ENCODE assay signal across 20 mouse cellular contexts in genomic region chr9:4061037-4061436, GRCm38 (mm10).
A peak's percentile ranks its signal among the peaks of the same experiment; 100 is the strongest.
DNase-seq lines count a peak whose midpoint lies in the region; ATAC-seq lines count a peak whose summit lies in the region.
"Had no signal": no experiment of that assay in that cellular context is flagged by ENCODE, and none has a peak within 500 bp of the region (broad histone marks: within the 10 kb centered on the region; RNA-seq: fewer than 3 reads in every experiment).

No protein-coding gene starts in this region.

- ATAC-seq in frontal cortex, adult (ENCODE audit: low TSS enrichment) = peak; percentile 99
- ATAC-seq: forebrain, embryonic 14.5 days; intestine, embryonic 16.5 days; midbrain, embryonic 15.5 days had no signal

- DNase-seq in frontal cortex, postnatal 14 days (ENCODE audit: low spot score in 2 of 2) = no peak
- DNase-seq in frontal cortex, adult 2 months (ENCODE audit: extremely low spot score in 1 of 2, low spot score in 1 of 2) = peak; percentile 39 to 48
- peak; percentile 16 to 78 for DNase-seq in left cerebral cortex, postnatal 25 days (ENCODE audit: low spot score in 2 of 2)
- DNase-seq in telencephalon, adult 2 months (ENCODE audit: low read depth, low spot score) = peak; percentile 83
- no peak for DNase-seq in kidney, postnatal 36 days
- DNase-seq in thymus, adult 18-20 months = no peak
- DNase-seq: adrenal gland, postnatal 10 days; cerebellum, adult 11 months; cerebellum, adult 9-11 months; embryo, embryonic 11 days; gastrocnemius, postnatal 36 days; heart, adult 18-20 months; heart, postnatal 36 days; kidney, adult 9 months; kidney, postnatal 14 days; thymus, postnatal 14 days had no signal

- intact Hi-C loops in left cerebral cortex, postnatal 25 days (cut with DNase I) = no loop called here

Comparison
In these comparisons a context has a peak if more than half of its experiments do, and no peak if none do; other contexts are left out.
1. DNase-seq: peak in frontal cortex, adult 2 months (2 of 2), left cerebral cortex, postnatal 25 days (2 of 2) and telencephalon, adult 2 months (single experiment); none in frontal cortex, postnatal 14 days (0 of 2), kidney, postnatal 36 days (0 of 2) and thymus, adult 18-20 months (0 of 2).